Mouse (Mus musculus) kidney, adult 2 months (tissue): Measurements from ENCODE around the gene Gm13693.
"Not testable (repeated sequence)": the region's sequence is repeated elsewhere in the genome, so short reads cannot be mapped to it uniquely, and the experiment has no call there.

Source experiments
- CTCF ChIP-seq: fragments of 200-500 bp; conservative IDR thresholded peaks from 2 replicates; pipeline ENCODE4 v1.5.1; 2011; ENCODE audit warnings: low read depth, mild to moderate bottlenecking, control low read depth, low read length, moderate library complexity, mixed read lengths; ENCODE audit not compliant: insufficient read depth, insufficient read length
- POLR2A ChIP-seq: fragments of 200-500 bp; IDR thresholded peaks from one replicate; pipeline ENCODE4 v1.6.1; 2011; ENCODE audit warnings: low read depth, low read length, control low read depth

- TF ChIP-seq POLR2A, CTCF: not testable (repeated sequence)
These were observed 28.9 kb downstream of the Gm13693 start, which contains the start of gene Gm13691 for GRCm38 (mm10) chr2:83990253-83990652.
